Mouse (Mus musculus): ENCODE measurements around the gene Lhx6. TPM values are rescaled to one million over a fixed set of nuclear protein-coding genes. Genes with fewer than 3 reads are reported as not detected.

Gene Lhx6
- not detected for total RNA-seq (2023)

GRCm38 (mm10) chr2:36104956-36105741, at the start of gene Lhx6:
TSS of gene Lhx6 (minus strand) at chr2:36105408.

DNA sequence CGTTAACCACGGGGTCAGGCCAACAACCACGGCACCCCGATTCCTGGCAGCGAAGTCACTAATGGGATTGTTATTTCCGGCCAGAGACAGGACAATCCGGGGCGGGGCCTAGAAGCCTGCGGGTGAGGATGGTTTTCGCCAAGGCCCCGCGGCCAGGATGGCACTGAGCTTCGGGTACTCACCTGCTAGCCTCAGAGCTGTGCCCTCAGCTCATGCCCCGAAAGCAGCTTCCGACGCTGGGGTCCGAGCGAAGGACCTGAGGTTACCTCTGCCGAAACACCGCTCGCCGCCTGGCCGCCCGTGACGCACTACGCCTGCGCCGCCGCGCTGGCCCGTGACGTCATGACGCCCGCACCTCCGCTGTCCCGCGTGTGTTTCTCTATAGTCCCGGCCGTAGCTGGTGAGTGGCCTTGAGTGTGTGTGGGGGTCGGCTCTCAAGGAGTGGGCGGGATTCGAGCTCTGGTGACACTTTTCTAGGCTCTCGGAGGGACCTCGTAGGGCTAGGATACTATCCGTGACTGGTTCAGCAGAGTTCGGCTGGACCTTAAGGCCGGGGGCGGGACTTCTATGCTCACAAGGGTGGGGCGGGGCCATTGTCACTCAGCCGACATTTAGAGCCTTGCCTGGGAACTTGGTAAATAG, 31.2 kb upstream of the Lhx6 start, which contains the start of the genes Mrrf and Rbm18:
Mrrf (plus strand) TSS at position 90 of the 642 bp plus-strand sequence.
Rbm18 (minus strand) TSS at position 474 of the 642 bp plus-strand sequence.

GRCm38 (mm10) chr2:36048748-36049566, 56.3 kb downstream of the Lhx6 start, which contains the start of the genes Ndufa8 and Morn5:
TSS of gene Ndufa8 (minus strand) at chr2:36049406.
TSS of gene Morn5 (plus strand) at chr2:36049458.

Other genes with a start within 250 kb of the Lhx6 start
- 1.4 TPM for gene Ttll11, start 125.5 kb downstream of the Lhx6 start, total RNA-seq (2023)
- 39.7 TPM for gene Ndufa8, start 56.0 kb downstream of the Lhx6 start, total RNA-seq (2023)
- gene Morn5, start 56.0 kb downstream of the Lhx6 start, total RNA-seq (2023), result not detected
- 8.3 TPM for gene Mrrf, start 31.0 kb upstream of the Lhx6 start, total RNA-seq (2023)
- 47.3 TPM for gene Rbm18, start 31.4 kb upstream of the Lhx6 start, total RNA-seq (2023)
- gene Ptgs1, start 125.0 kb upstream of the Lhx6 start, total RNA-seq (2023), result 3.7 TPM